Mouse (Mus musculus) left cerebral cortex, postnatal 14 days (tissue): ENCODE data around the gene Vars. TPM values are rescaled to one million over a fixed set of nuclear protein-coding genes. Genes with fewer than 3 reads are reported as not detected.

Source experiments
- DNase-seq, 2 experiments: peaks; one replicate each; pipeline ENCODE4 v3.0.0; 2021 to 2022; ENCODE audit warnings: low spot score in 2 of 2, mixed read lengths in 1 of 2
- intact Hi-C: fragments of 180-260 bp; cut with DNase I; formaldehyde crosslinking; loops from one replicate; pipeline ENCODE4 v1.15.1; 2025
- total RNA-seq, 2 experiments: library from RNA; stranded (reverse); gene quantifications; 2 replicates each; pipeline ENCODE4 v1.2.3; 2021

The Vars gene
- total RNA-seq, 2 experiments from 2014 or later: 43.1 to 48.6 TPM

GRCm38 (mm10) chr17:35055691-35056495 is 55.1 kb downstream of the Vars start:
- DNase-seq: no peak
- intact Hi-C loops: no loop called here

GRCm38 (mm10) chr17:35057090-35057489 is 56.3 kb downstream of the Vars start:
- no peak for DNase-seq
- intact Hi-C loops: no loop called here

- intact Hi-C loops: no loop called here
- DNase-seq: no peak
Measured at GRCm38 (mm10) chr17:35058316-35058715, 57.5 kb downstream of the Vars start.

GRCm38 (mm10) chr17:35058911-35059892 is 58.4 kb downstream of the Vars start, which contains the start of gene Ddah2:
Ddah2 (plus strand) TSS chr17:35059035.
- intact Hi-C loops: loop anchor here (1.0 kb wide), 1 partner anchor 38 kb away; no protein-coding TSS in a partner anchor
- DNase-seq: peak; percentile 67 to 79

GRCm38 (mm10) chr17:35060071-35060470 is 59.3 kb downstream of the Vars start:
- no peak for DNase-seq
- intact Hi-C loops: no loop called here

GRCm38 (mm10) chr17:35060737-35061297 is 60.0 kb downstream of the Vars start:
- DNase-seq: no peak
- intact Hi-C loops: no loop called here

GRCm38 (mm10) chr17:35061299-35061698 is 60.5 kb downstream of the Vars start:
- DNase-seq: no peak
- intact Hi-C loops: no loop called here

- intact Hi-C loops: no loop called here
- no peak for DNase-seq
Measured at GRCm38 (mm10) chr17:35063466-35063865, 62.7 kb downstream of the Vars start.

GRCm38 (mm10) chr17:35064378-35064877 is 63.6 kb downstream of the Vars start:
- no peak for DNase-seq
- intact Hi-C loops: no loop called here

- intact Hi-C loops: no loop called here
- DNase-seq: no peak
Measured at GRCm38 (mm10) chr17:35064951-35065947, 64.5 kb downstream of the Vars start, which contains the start of gene Ly6g6c. Ly6g6c (plus strand) TSS chr17:35065388.

Other genes starting within 250 kb of the Vars start
- gene Cyp21a1, start 196.4 kb upstream of the Vars start, total RNA-seq: not detected
- gene Stk19, start 164.0 kb upstream of the Vars start, total RNA-seq: 10 to 100 TPM; 58.2 to 59.3 TPM
- 10 to 100 TPM; 33.5 to 35.8 TPM for gene Dxo, start 164.0 kb upstream of the Vars start, total RNA-seq
- gene Skiv2l, start 150.8 kb upstream of the Vars start, total RNA-seq: 10 to 100 TPM; 68.5 to 73.1 TPM
- gene Nelfe, start 150.6 kb upstream of the Vars start, total RNA-seq: 10 to 100 TPM; 29.1 to 30.5 TPM
- gene Cfb, start 138.5 kb upstream of the Vars start, total RNA-seq: under 1 TPM in 1 of 2 experiments, not detected in 1; 0.20 TPM
- gene Zbtb12, start 121.5 kb upstream of the Vars start, total RNA-seq: 1 to 10 TPM; 5.0 to 5.1 TPM
- gene Gm20547, start 118.9 kb upstream of the Vars start, total RNA-seq: under 1 TPM in 1 of 2 experiments, not detected in 1; 0.26 TPM
- gene C2, start 102.7 kb upstream of the Vars start, total RNA-seq: 1 to 10 TPM; 2.5 to 2.9 TPM
- gene Ehmt2, start 102.5 kb upstream of the Vars start, total RNA-seq: 100 to 1,000 TPM; 166 to 171 TPM
- under 1 TPM; 0.38 to 0.40 TPM for gene Slc44a4, start 86.5 kb upstream of the Vars start, total RNA-seq
- gene Neu1, start 69.7 kb upstream of the Vars start, total RNA-seq: 10 to 100 TPM; 32.1 to 32.8 TPM
- 1 to 10 TPM; 3.3 to 3.5 TPM for gene Hspa1b, start 41.7 kb upstream of the Vars start, total RNA-seq
- gene Gm20481, start 31.1 kb upstream of the Vars start, total RNA-seq: not detected
- 1 to 10 TPM; 5.5 to 6.7 TPM for gene Hspa1a, start 28.8 kb upstream of the Vars start, total RNA-seq
- under 1 TPM; 0.15 TPM for gene Hspa1l, start 28.3 kb upstream of the Vars start, total RNA-seq
- gene Lsm2, start 19.1 kb upstream of the Vars start, total RNA-seq: 10 to 100 TPM; 19.9 to 25.7 TPM
- under 1 TPM; 0.17 to 0.24 TPM for gene Vwa7, start 15.6 kb downstream of the Vars start, total RNA-seq
- under 1 TPM in 1 of 2 experiments, not detected in 1; 0.92 TPM for gene Sapcd1, start 27.0 kb downstream of the Vars start, total RNA-seq
- under 1 TPM; 0.59 to 0.75 TPM for gene Msh5, start 45.8 kb downstream of the Vars start, total RNA-seq
- 10 to 100 TPM; 10.1 to 13.8 TPM for gene Clic1, start 49.0 kb downstream of the Vars start, total RNA-seq
- gene Ddah2, start 58.0 kb downstream of the Vars start, total RNA-seq: 10 to 100 TPM; 16.9 to 19.4 TPM
- gene Ly6g6c, start 64.4 kb downstream of the Vars start, total RNA-seq: not detected
- not detected for gene Mpig6b, start 65.2 kb downstream of the Vars start, total RNA-seq
- 1 to 10 TPM; 2.4 to 2.9 TPM for gene Ly6g6e, start 75.9 kb downstream of the Vars start, total RNA-seq
- gene Ly6g6d, start 77.1 kb downstream of the Vars start, total RNA-seq: 1 to 10 TPM in 1 of 2 experiments, not detected in 1; 1.2 TPM
- gene Ly6g6f, start 84.6 kb downstream of the Vars start, total RNA-seq: not detected
- 100 to 1,000 TPM; 101 to 113 TPM for gene Abhd16a, start 88.3 kb downstream of the Vars start, total RNA-seq
- not detected for gene Ly6g5c, start 107.3 kb downstream of the Vars start, total RNA-seq
- gene Ly6g5b, start 114.4 kb downstream of the Vars start, total RNA-seq: under 1 TPM in 1 of 2 experiments, not detected in 1; 0.59 TPM
- gene Gpank1, start 120.5 kb downstream of the Vars start, total RNA-seq: 10 to 100 TPM; 13.2 to 13.8 TPM
- gene Csnk2b, start 121.1 kb downstream of the Vars start, total RNA-seq: 100 to 1,000 TPM; 195 to 225 TPM
- gene D17H6S53E, start 125.4 kb downstream of the Vars start, total RNA-seq: 10 to 100 TPM; 24.6 TPM
- gene Apom, start 131.1 kb downstream of the Vars start, total RNA-seq: not detected
- 100 to 1,000 TPM; 285 to 306 TPM for gene Bag6, start 134.2 kb downstream of the Vars start, total RNA-seq
- gene Prrc2a, start 163.9 kb downstream of the Vars start, total RNA-seq: 100 to 1,000 TPM; 272 to 274 TPM
- 10 to 100 TPM; 10.6 to 12.3 TPM for gene Aif1, start 175.1 kb downstream of the Vars start, total RNA-seq
- gene Lst1, start 187.5 kb downstream of the Vars start, total RNA-seq: 1 to 10 TPM; 5.8 to 7.8 TPM
- gene Ltb, start 193.5 kb downstream of the Vars start, total RNA-seq: 1 to 10 TPM in 1 of 2 experiments, under 1 TPM in 1; 0.55 to 1.0 TPM
- not detected for gene Tnf, start 201.0 kb downstream of the Vars start, total RNA-seq
- gene Lta, start 204.4 kb downstream of the Vars start, total RNA-seq: under 1 TPM; 0.42 to 0.72 TPM
- not detected for gene Gm16181, start 219.8 kb downstream of the Vars start, total RNA-seq
- 100 to 1,000 TPM; 454 to 455 TPM for gene Atp6v1g2, start 232.7 kb downstream of the Vars start, total RNA-seq
- 10 to 100 TPM; 12.2 to 14.3 TPM for gene Nfkbil1, start 234.8 kb downstream of the Vars start, total RNA-seq
- gene Ddx39b, start 240.8 kb downstream of the Vars start, total RNA-seq: 100 to 1,000 TPM; 221 to 230 TPM